Mouse (Mus musculus) left cerebral cortex, adult 8-10 months (tissue): ENCODE results near the gene Gba. TPM values are rescaled to one million over a fixed set of nuclear protein-coding genes. Genes with fewer than 3 reads are reported as not detected.
A peak's percentile ranks its signal among the peaks of the same experiment; 100 is the strongest.
"Not testable (repeated sequence)": the region's sequence is repeated elsewhere in the genome, so short reads cannot be mapped to it uniquely, and the experiment has no call there.

ENCODE experiments used
- DNase-seq, 2 experiments: peaks; one replicate each; pipeline ENCODE4 v3.0.0; 2022; ENCODE audit warnings: low spot score in 2 of 2
- total RNA-seq, 4 experiments: library from RNA; stranded (reverse); gene quantifications; 2 replicates each; pipeline ENCODE4 v1.2.4; 2022

The Gba gene
- total RNA-seq, 4 experiments from 2014 or later = 52.5 to 62.4 (median 56.1) TPM

GRCm38 (mm10) chr3:89214681-89215411, 12.1 kb downstream of the Gba start, which contains the start of gene Thbs3:
TSS of gene Thbs3 (plus strand) at chr3:89215180.
- peak in 1 of 2 experiments; percentile 8 for DNase-seq

DNA sequence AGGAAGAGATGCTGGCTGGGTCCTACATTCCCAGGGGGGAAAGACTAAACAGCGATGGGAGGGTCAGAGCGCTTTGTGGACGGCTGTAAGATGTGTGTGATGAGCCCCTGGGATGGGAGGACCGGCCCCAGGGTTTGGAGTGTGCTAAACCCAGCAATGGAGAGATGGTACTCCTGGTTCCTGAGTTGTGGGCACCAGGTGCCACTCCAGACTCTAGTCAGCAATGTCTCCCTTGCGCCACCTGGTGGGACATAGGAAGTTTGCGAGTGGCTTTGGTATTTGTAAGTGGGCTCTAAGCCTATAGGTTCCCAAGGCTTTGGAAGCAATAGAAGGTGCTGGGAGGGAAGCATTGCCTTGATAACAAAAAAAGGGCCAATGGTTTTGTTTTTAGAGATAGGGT, 13.1 kb downstream of the Gba start:
- DNase-seq = peak in 1 of 2 experiments; percentile 78

DNA sequence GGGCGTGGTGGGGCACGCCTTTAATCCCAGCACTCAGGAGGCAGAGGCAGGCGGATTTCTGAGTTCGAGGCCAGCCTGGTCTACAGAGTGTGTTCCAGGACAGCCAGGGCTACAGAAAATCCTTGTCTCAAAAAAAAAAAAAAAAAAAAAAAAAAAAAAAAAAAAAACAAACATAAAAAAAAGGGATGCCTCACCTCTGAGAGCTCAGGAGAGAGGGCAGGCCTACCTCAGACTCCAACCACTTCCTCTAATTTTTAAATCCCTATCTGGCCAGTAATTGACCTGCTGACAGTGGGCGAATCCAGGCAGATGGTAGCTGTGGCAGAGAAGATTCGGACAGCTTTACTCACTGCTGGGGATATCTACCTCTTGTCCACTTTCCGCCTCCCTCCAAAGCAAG, 13.7 kb downstream of the Gba start:
- not testable (repeated sequence) for DNase-seq

GRCm38 (mm10) chr3:89218271-89218670, 15.5 kb downstream of the Gba start:
- no peak for DNase-seq

DNA sequence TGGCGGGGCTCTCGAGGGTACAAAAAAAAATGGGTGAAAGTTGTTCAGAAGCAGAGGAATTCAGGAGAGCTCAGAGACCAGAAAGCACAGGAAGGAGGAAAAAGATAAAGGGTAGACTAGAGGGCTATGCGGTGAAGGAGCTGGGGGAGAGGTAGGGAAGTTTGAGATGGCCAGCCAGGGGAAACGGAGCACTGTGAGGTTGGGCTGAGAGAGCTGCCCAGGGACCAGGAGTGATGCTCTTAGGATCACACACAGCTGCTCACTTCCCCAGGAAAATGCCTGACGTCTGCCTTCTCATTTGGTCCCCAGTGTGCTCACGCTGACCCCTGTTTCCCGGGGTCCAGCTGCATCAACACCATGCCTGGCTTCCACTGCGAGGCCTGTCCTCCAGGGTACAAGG, 16.8 kb downstream of the Gba start:
- DNase-seq = no peak

- DNase-seq = no peak
These were observed 18.4 kb downstream of the Gba start for GRCm38 (mm10) chr3:89221167-89221566.

GRCm38 (mm10) chr3:89224796-89225195, 22.1 kb downstream of the Gba start:
- DNase-seq = no peak

DNA sequence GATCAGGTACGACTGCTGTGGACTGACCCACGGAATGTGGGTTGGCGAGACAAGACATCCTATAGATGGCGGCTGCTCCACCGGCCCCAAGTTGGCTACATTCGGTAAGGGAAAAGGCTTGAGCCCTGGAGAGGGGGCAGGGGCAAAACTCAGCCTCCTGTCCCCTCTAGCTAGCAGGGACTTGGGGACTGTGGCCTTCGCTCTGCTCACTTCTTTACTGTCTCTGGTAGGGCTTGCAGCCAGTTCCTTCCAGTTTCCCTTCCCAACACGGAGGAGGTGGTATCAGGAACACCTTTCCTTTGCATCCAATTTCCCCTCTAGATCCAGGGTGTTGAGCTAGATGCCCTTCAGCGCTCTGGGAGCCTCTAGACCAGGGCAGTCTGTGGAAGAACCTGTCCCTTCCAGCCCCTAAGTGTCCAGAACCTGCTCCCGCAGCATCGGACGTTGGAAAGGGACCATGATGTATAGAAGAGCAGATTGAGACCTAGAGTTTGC, 22.6 kb downstream of the Gba start:
- no peak for DNase-seq

- no peak for DNase-seq
These were observed 23.2 kb downstream of the Gba start for GRCm38 (mm10) chr3:89225918-89226317.

- no peak for DNase-seq
These were observed 23.6 kb downstream of the Gba start for GRCm38 (mm10) chr3:89226361-89226760.

DNA sequence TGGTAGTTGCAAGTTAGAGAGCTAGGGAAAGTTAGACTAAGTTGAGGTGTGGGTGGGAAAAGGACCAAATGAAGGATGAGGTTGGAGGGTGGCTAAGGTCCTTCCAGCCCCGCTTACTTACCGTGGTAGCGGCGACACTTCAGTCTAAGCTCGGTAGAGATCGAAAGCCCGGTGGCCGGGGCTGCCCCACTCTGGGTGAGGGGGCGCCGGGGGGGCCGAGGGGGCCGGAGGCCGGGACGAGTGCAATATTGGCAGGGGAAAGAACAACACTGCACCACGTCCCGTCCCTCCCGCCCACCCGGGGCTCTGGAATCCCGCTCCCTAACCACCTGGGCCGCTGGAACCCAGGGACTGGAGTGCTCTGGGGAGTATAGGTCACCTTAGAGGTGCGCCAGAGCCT, 24.2 kb downstream of the Gba start, which contains the start of gene Mtx1:
TSS of gene Mtx1 (minus strand) at position 189 of the 400 bp plus-strand sequence.
- DNase-seq = no peak

DNA sequence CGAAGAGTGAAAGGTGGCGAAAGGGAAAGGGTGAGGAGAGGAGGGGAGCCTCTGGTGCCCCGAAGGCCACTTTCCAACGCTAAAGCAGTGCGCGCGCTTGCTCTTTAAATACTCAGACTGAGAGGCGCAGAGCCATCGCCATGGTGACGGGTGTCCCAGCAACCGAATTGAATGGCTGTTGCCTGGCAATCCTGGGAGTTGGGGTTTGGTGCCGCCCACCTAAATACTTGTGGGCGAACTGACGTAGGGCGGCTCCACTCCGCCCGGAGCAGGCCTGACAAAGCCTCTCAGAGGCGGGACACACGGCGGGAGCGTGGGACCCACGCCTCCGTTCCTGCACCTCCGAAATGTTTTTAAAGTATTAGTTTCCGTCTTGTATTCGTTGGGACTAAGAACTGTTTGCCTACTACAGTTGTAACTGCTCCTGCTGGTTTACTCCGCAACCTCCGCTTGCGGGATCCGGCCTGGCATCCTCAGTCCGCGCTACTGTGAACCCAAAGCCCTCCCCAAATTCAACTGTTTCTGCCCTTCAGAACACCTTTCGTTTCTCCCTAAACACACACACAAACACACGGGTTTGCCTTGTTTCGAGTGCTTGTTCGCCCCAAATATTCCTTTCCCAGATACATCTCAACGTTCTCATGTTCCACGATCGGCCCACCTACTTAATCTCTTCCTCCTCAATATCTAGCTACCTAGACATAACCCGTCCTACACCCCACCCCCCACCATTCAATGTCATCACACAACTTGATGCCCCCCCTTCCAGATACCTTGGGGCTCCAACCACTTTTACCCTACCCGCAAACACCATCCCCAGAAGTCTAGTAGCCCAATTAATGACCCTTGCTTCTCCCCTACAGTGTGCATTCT, 24.8 kb downstream of the Gba start:
- peak; percentile 77 to 93 for DNase-seq

DNA sequence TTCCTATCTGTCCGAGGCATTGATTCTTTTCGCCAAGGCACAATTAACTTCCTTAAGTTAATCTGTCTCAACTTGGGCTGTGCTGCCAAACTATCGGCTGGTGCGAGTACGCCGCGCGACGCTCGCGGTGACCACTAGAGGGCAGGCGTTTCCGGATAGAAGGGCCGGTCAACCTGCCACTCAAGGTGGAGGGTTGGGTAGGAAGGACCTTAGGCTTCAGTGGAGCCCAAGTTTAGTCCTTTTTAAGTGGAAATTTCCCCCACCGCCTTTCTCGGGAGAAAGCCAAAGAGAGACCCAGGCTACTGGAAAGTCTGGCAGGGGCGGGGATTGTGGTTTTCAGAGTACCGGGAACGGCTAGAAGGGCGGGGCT, 25.4 kb downstream of the Gba start:
- peak in 1 of 2 experiments; percentile 75 for DNase-seq

- no peak for DNase-seq
These were observed 26.1 kb downstream of the Gba start, which contains the start of gene Muc1 for GRCm38 (mm10) chr3:89228836-89229235. TSS of gene Muc1 (plus strand) at chr3:89229057.

GRCm38 (mm10) chr3:89229276-89229675, 26.5 kb downstream of the Gba start:
- DNase-seq = no peak

DNA sequence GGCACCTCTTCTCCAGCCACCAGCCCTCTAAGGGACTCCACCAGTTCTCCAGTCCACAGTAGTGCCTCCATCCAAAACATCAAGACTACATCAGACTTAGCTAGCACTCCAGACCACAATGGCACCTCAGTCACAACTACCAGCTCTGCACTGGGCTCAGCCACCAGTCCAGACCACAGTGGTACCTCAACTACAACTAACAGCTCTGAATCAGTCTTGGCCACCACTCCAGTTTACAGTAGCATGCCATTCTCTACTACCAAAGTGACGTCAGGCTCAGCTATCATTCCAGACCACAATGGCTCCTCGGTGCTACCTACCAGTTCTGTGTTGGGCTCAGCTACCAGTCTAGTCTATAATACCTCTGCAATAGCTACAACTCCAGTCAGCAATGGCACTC, 27.8 kb downstream of the Gba start:
- no peak for DNase-seq

DNA sequence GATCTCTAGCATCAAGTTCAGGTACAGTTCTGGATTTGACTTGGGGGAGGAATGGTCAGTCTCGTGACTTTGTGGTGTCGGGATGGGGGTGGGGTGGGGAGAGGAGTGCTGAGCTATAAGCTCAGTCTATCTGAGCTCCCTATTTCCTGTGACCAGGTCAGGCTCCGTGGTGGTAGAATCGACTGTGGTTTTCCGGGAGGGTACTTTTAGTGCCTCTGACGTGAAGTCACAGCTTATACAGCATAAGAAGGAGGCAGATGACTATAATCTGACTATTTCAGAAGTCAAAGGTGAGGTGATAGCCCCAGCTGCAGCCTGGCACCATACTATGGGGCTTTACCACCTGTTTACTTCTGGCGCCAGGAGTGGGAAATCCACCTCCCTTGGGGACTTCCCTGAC, 28.6 kb downstream of the Gba start:
- DNase-seq = no peak

- DNase-seq = no peak
These were observed 29.1 kb downstream of the Gba start for GRCm38 (mm10) chr3:89231772-89232275.

- no peak for DNase-seq
These were observed 29.9 kb downstream of the Gba start for GRCm38 (mm10) chr3:89232614-89233013.

- no peak for DNase-seq
These were observed 30.9 kb downstream of the Gba start for GRCm38 (mm10) chr3:89233562-89234110.

DNA sequence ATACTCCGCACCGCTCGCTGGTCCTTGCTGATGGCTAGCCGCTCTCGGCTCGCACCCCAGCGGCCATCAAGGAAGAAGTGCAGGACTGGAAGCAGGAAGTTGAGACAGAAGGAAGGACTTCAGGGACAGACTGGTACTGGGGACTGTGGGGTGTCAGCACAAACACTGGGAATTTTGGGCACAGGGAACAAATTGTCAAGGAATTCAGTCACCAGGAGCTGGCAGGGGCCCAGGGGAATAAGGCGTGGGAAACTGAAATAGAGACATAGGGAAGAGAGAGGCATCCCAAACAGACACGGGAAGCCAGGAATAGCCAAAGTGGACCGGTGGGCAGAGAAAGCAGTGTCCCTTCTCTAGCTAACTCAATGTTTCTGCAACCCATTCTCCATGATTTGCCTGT, 33.8 kb downstream of the Gba start:
- no peak for DNase-seq

GRCm38 (mm10) chr3:89237682-89238081, 35.0 kb downstream of the Gba start:
- DNase-seq = no peak
